Mouse (Mus musculus): ENCODE results near the gene Gpr143. TPM values are rescaled to one million over a fixed set of nuclear protein-coding genes. Genes with fewer than 3 reads are reported as not detected.
A peak's percentile ranks its signal among the peaks of the same experiment; 100 is the strongest.

Gene Gpr143
- polyA plus RNA-seq (2014; fragmentation: Nextera tagmentation; extraction: Ambion mirVana), result 0.27 TPM in 1 of 2 replicates, not detected in the other

- H3K27ac ChIP-seq (replicated peaks; ENCODE audit: low read depth, low read length), result no peak within 1 kb of the TSS
- ATAC-seq (ENCODE audit: insufficient number of reproducible peaks, low FRiP score, low TSS enrichment, low read depth) (no peak), DNase-seq (ENCODE audit: low spot score) (peak; percentile 32)
Observed at GRCm38 (mm10) chrX:152781720-152782403, at the start of gene Gpr143. Gene Gpr143 (plus strand): TSS chrX:152781921.

GRCm38 (mm10) chrX:152735283-152735682 lies 46.4 kb upstream of the Gpr143 start:
- H3K9ac ChIP-seq (ENCODE audit: low read length), result no peak overlapping the region
- no peak overlapping the region for H3K27ac ChIP-seq (replicated peaks; ENCODE audit: low read depth, low read length)
- no peaks in the 10 kb centered on the region for H3K9me3 ChIP-seq (ENCODE audit: control insufficient read depth, low read length)
- H3K36me3 ChIP-seq (ENCODE audit: control insufficient read depth, insufficient read depth, low read length), result no peaks in the 10 kb centered on the region
- ATAC-seq (ENCODE audit: insufficient number of reproducible peaks, low FRiP score, low TSS enrichment, low read depth) (no peak), DNase-seq (ENCODE audit: low spot score) (no peak)
- H3K4me2 ChIP-seq (ENCODE audit: low read depth, severe bottlenecking), result no peak overlapping the region
- no peaks in the 10 kb centered on the region for H3K4me1 ChIP-seq (ENCODE audit: control insufficient read depth, insufficient read depth, low read length)
- peaks cover 5% of the 10 kb centered on the region; the same call in 1 of the 2 replicates for H3K27me3 ChIP-seq (ENCODE audit: control insufficient read depth, insufficient read depth, low read length)
- H3K4me3 ChIP-seq (ENCODE audit: low read depth, low read length), result no peak overlapping the region

More at GRCm38 (mm10) chrX:152781720-152782403, at the start of gene Gpr143:
- no peak within 1 kb of the TSS for H3K9ac ChIP-seq (ENCODE audit: low read length)
- WGBS, result 25% methylated on average over 26 of the region's 26 CpGs
- peaks cover 8% of the 10 kb centered on the region; the same call in 1 of the 2 replicates for H3K27me3 ChIP-seq (ENCODE audit: control insufficient read depth, insufficient read depth, low read length)
- peak within 1 kb of the TSS; percentile 38 for H3K4me2 ChIP-seq (ENCODE audit: low read depth, severe bottlenecking)
- H3K36me3 ChIP-seq (ENCODE audit: control insufficient read depth, insufficient read depth, low read length), result no peaks in the 10 kb centered on the region
- no peaks in the 10 kb centered on the region for H3K9me3 ChIP-seq (ENCODE audit: control insufficient read depth, low read length)
- no peaks in the 10 kb centered on the region for H3K4me1 ChIP-seq (ENCODE audit: control insufficient read depth, insufficient read depth, low read length)
- H3K4me3 ChIP-seq (ENCODE audit: low read depth, low read length), result 0 out of 2 replicates have a peak within 1 kb of the TSS, but pooled peaks have one; percentile 10

- H3K9ac ChIP-seq (ENCODE audit: low read length), result no peak overlapping the region
- no peaks in the 10 kb centered on the region for H3K36me3 ChIP-seq (ENCODE audit: control insufficient read depth, insufficient read depth, low read length)
- H3K27me3 ChIP-seq (ENCODE audit: control insufficient read depth, insufficient read depth, low read length), result peaks cover 8% of the 10 kb centered on the region; the same call in 1 of the 2 replicates
- no peaks in the 10 kb centered on the region for H3K9me3 ChIP-seq (ENCODE audit: control insufficient read depth, low read length)
- WGBS, result 73% methylated on average over 2 of the region's 2 CpGs
- H3K4me1 ChIP-seq (ENCODE audit: control insufficient read depth, insufficient read depth, low read length), result no peaks in the 10 kb centered on the region
- no peak overlapping the region for H3K4me3 ChIP-seq (ENCODE audit: low read depth, low read length)
- ATAC-seq (ENCODE audit: insufficient number of reproducible peaks, low FRiP score, low TSS enrichment, low read depth), result no peak
- no peak for DNase-seq (ENCODE audit: low spot score)
- no peak overlapping the region for H3K4me2 ChIP-seq (ENCODE audit: low read depth, severe bottlenecking)
- no peak overlapping the region for H3K27ac ChIP-seq (replicated peaks; ENCODE audit: low read depth, low read length)
Observed at GRCm38 (mm10) chrX:152738191-152738590, 43.5 kb upstream of the Gpr143 start.

GRCm38 (mm10) chrX:152738759-152739368 lies 42.9 kb upstream of the Gpr143 start:
- no peak for ATAC-seq (ENCODE audit: insufficient number of reproducible peaks, low FRiP score, low TSS enrichment, low read depth)
- H3K27me3 ChIP-seq (ENCODE audit: control insufficient read depth, insufficient read depth, low read length), result peaks cover 8% of the 10 kb centered on the region; the same call in 1 of the 2 replicates

GRCm38 (mm10) chrX:152743642-152744041 lies 38.1 kb upstream of the Gpr143 start:
- DNase-seq (ENCODE audit: low spot score), result no peak
- Histone ChIP-seq H3K36me3 (ENCODE audit: control insufficient read depth, insufficient read depth, low read length) (no peaks in the 10 kb centered on the region), H3K4me3 (ENCODE audit: low read depth, low read length) (no peak overlapping the region), H3K4me2 (ENCODE audit: low read depth, severe bottlenecking) (no peak overlapping the region), H3K27me3 (ENCODE audit: control insufficient read depth, insufficient read depth, low read length) (peaks cover 3% of the 10 kb centered on the region; the same call in 1 of the 2 replicates), H3K4me1 (ENCODE audit: control insufficient read depth, insufficient read depth, low read length) (no peaks in the 10 kb centered on the region), H3K27ac (replicated peaks; ENCODE audit: low read depth, low read length) (no peak overlapping the region), H3K9ac (ENCODE audit: low read length) (no peak overlapping the region), H3K9me3 (ENCODE audit: control insufficient read depth, low read length) (no peaks in the 10 kb centered on the region)
- ATAC-seq (ENCODE audit: insufficient number of reproducible peaks, low FRiP score, low TSS enrichment, low read depth), result no peak

More at GRCm38 (mm10) chrX:152738759-152739368, 42.9 kb upstream of the Gpr143 start:
- no peak overlapping the region for H3K27ac ChIP-seq (replicated peaks; ENCODE audit: low read depth, low read length)
- no peak for DNase-seq (ENCODE audit: low spot score)
- H3K4me1 ChIP-seq (ENCODE audit: control insufficient read depth, insufficient read depth, low read length), result no peaks in the 10 kb centered on the region
- no peaks in the 10 kb centered on the region for H3K36me3 ChIP-seq (ENCODE audit: control insufficient read depth, insufficient read depth, low read length)
- H3K4me2 ChIP-seq (ENCODE audit: low read depth, severe bottlenecking), result no peak overlapping the region
- no peaks in the 10 kb centered on the region for H3K9me3 ChIP-seq (ENCODE audit: control insufficient read depth, low read length)
- WGBS, result 86% methylated on average over 4 of the region's 4 CpGs
- H3K4me3 ChIP-seq (ENCODE audit: low read depth, low read length), result no peak overlapping the region
- no peak overlapping the region for H3K9ac ChIP-seq (ENCODE audit: low read length)

GRCm38 (mm10) chrX:152745925-152746324 lies 35.8 kb upstream of the Gpr143 start:
- Histone ChIP-seq H3K36me3 (ENCODE audit: control insufficient read depth, insufficient read depth, low read length) (no peaks in the 10 kb centered on the region), H3K4me1 (ENCODE audit: control insufficient read depth, insufficient read depth, low read length) (no peaks in the 10 kb centered on the region), H3K27me3 (ENCODE audit: control insufficient read depth, insufficient read depth, low read length) (0 out of 2 replicates have a peak, but pooled peaks cover 1% of the 10 kb centered on the region), H3K4me2 (ENCODE audit: low read depth, severe bottlenecking) (no peak overlapping the region), H3K27ac (replicated peaks; ENCODE audit: low read depth, low read length) (no peak overlapping the region), H3K9me3 (ENCODE audit: control insufficient read depth, low read length) (no peaks in the 10 kb centered on the region), H3K9ac (ENCODE audit: low read length) (no peak overlapping the region), H3K4me3 (ENCODE audit: low read depth, low read length) (no peak overlapping the region)
- DNase-seq (ENCODE audit: low spot score) (no peak), ATAC-seq (ENCODE audit: insufficient number of reproducible peaks, low FRiP score, low TSS enrichment, low read depth) (no peak)
- 85% methylated on average over 2 of the region's 2 CpGs for WGBS

GRCm38 (mm10) chrX:152755819-152756218 lies 25.9 kb upstream of the Gpr143 start:
- Histone ChIP-seq H3K27me3 (ENCODE audit: control insufficient read depth, insufficient read depth, low read length) (no peaks in the 10 kb centered on the region), H3K4me3 (ENCODE audit: low read depth, low read length) (no peak overlapping the region), H3K4me2 (ENCODE audit: low read depth, severe bottlenecking) (no peak overlapping the region), H3K9ac (ENCODE audit: low read length) (no peak overlapping the region), H3K9me3 (ENCODE audit: control insufficient read depth, low read length) (no peaks in the 10 kb centered on the region), H3K27ac (replicated peaks; ENCODE audit: low read depth, low read length) (no peak overlapping the region), H3K36me3 (ENCODE audit: control insufficient read depth, insufficient read depth, low read length) (no peaks in the 10 kb centered on the region), H3K4me1 (ENCODE audit: control insufficient read depth, insufficient read depth, low read length) (no peaks in the 10 kb centered on the region)
- ATAC-seq (ENCODE audit: insufficient number of reproducible peaks, low FRiP score, low TSS enrichment, low read depth), result no peak
- WGBS, result 97% methylated on average over 1 of the region's 1 CpGs
- no peak for DNase-seq (ENCODE audit: low spot score)

- no peak overlapping the region for H3K9ac ChIP-seq (ENCODE audit: low read length)
- no peaks in the 10 kb centered on the region for H3K9me3 ChIP-seq (ENCODE audit: control insufficient read depth, low read length)
- no peak for ATAC-seq (ENCODE audit: insufficient number of reproducible peaks, low FRiP score, low TSS enrichment, low read depth)
- DNase-seq (ENCODE audit: low spot score), result no peak
- no peaks in the 10 kb centered on the region for H3K36me3 ChIP-seq (ENCODE audit: control insufficient read depth, insufficient read depth, low read length)
- H3K4me3 ChIP-seq (ENCODE audit: low read depth, low read length), result no peak overlapping the region
- no peaks in the 10 kb centered on the region for H3K4me1 ChIP-seq (ENCODE audit: control insufficient read depth, insufficient read depth, low read length)
- H3K4me2 ChIP-seq (ENCODE audit: low read depth, severe bottlenecking), result no peak overlapping the region
- H3K27me3 ChIP-seq (ENCODE audit: control insufficient read depth, insufficient read depth, low read length), result no peaks in the 10 kb centered on the region
- H3K27ac ChIP-seq (replicated peaks; ENCODE audit: low read depth, low read length), result no peak overlapping the region
- 86% methylated on average over 5 of the region's 5 CpGs for WGBS
Observed at GRCm38 (mm10) chrX:152756293-152756692, 25.4 kb upstream of the Gpr143 start.
